ENCODE assay signal across 9 mouse cellular contexts in genomic region chr1:57890259-57890902, GRCm38 (mm10).
DNase-seq lines count a peak whose midpoint lies in the region; ATAC-seq and TF ChIP-seq lines count a peak whose summit lies in the region.
"Had no signal": no experiment of that assay in that cellular context is flagged by ENCODE, and none has a peak within 500 bp of the region (broad histone marks: within the 10 kb centered on the region; RNA-seq: fewer than 3 reads in every experiment).

No protein-coding gene starts in this region.

- no peaks in the 10 kb centered on the region for H3K9me3 ChIP-seq in liver, postnatal 0 days (ENCODE audit: low read length)
- H3K9me3 ChIP-seq in liver, embryonic 11.5 days (ENCODE audit: control insufficient read depth, low read length): no peaks in the 10 kb centered on the region
- H3K9me3 ChIP-seq in heart, embryonic 10.5 days: no peaks in the 10 kb centered on the region; the same call in 1 of the 2 replicates
- H3K9me3 ChIP-seq in midbrain, embryonic 14.5 days (ENCODE audit: control insufficient read depth, low read length): no peaks in the 10 kb centered on the region

- TF ChIP-seq CTCF in liver, postnatal 0 days (IDR thresholded peaks at IDR 0.05; ENCODE audit: low read depth): no peak
- TF ChIP-seq CTCF in layer of hippocampus, adult 2 months (conservative IDR thresholded peaks at IDR 0.05): no peak

- no peak overlapping the region for H3K9ac ChIP-seq in liver, postnatal 0 days (replicated peaks)
- no peak overlapping the region for H3K9ac ChIP-seq in liver, embryonic 11.5 days (ENCODE audit: low read depth, low read length)
- H3K9ac ChIP-seq in midbrain, embryonic 14.5 days (replicated peaks; ENCODE audit: low read length): no peak overlapping the region

- no peak overlapping the region for H3K4me2 ChIP-seq in liver, postnatal 0 days (ENCODE audit: low read depth, low read length)
- no peak overlapping the region for H3K4me2 ChIP-seq in liver, embryonic 11.5 days
- no peak overlapping the region for H3K4me2 ChIP-seq in midbrain, embryonic 14.5 days (ENCODE audit: low read length)

- WGBS in liver, postnatal 0 days (ENCODE audit: insufficient replicate concordance): 53% methylated on average over 5 of the region's 5 CpGs
- 37% methylated on average over 5 of the region's 5 CpGs for WGBS in liver, embryonic 11.5 days
- 15% methylated on average over 5 of the region's 5 CpGs for WGBS in heart, embryonic 10.5 days
- WGBS in midbrain, embryonic 14.5 days: 7% methylated on average over 5 of the region's 5 CpGs

- no peak for DNase-seq in liver, postnatal 0 days
- DNase-seq in liver, embryonic 11.5 days (ENCODE audit: low spot score): no peak
- no peak for DNase-seq in heart, embryonic 10.5 days (ENCODE audit: low spot score)
- DNase-seq in kidney, adult 9 months: peak; percentile 30
- peak; percentile 34 for DNase-seq in midbrain, embryonic 14.5 days
- DNase-seq in left cerebral cortex, postnatal 25 days (ENCODE audit: low spot score in 2 of 2): no peak
- DNase-seq in right cerebral cortex, postnatal 14 days: no peak
- no peak for DNase-seq in layer of hippocampus, adult 2 months (ENCODE audit: low spot score in 2 of 2)

- peak overlapping the region; percentile 40; the same call in 1 of the 2 replicates for H3K27ac ChIP-seq in liver, postnatal 0 days (ENCODE audit: low read depth)
- H3K27ac ChIP-seq in liver, embryonic 11.5 days (ENCODE audit: low read depth, low read length): no peak overlapping the region
- H3K27ac ChIP-seq in heart, embryonic 10.5 days: peak overlapping the region; percentile 69
- no peak overlapping the region for H3K27ac ChIP-seq in midbrain, embryonic 14.5 days (replicated peaks; ENCODE audit: low read depth, low read length)
- no peak overlapping the region for H3K27ac ChIP-seq in layer of hippocampus, adult 2 months

- H3K27me3 ChIP-seq in liver, postnatal 0 days (ENCODE audit: insufficient read depth, low read length): no peaks in the 10 kb centered on the region
- H3K27me3 ChIP-seq in liver, embryonic 11.5 days (replicated peaks; ENCODE audit: control insufficient read depth, insufficient read depth, low read length): no peaks in the 10 kb centered on the region
- no peaks in the 10 kb centered on the region for H3K27me3 ChIP-seq in heart, embryonic 10.5 days (ENCODE audit: insufficient read depth, poor library complexity, severe bottlenecking)
- no peaks in the 10 kb centered on the region for H3K27me3 ChIP-seq in midbrain, embryonic 14.5 days (ENCODE audit: control insufficient read depth, insufficient read depth, low read length)
- H3K27me3 ChIP-seq: Patski had no signal

- intact Hi-C loops in left cerebral cortex, postnatal 25 days (cut with DNase I): no loop called here

- TF ChIP-seq EP300 in liver, postnatal 0 days (IDR thresholded peaks at IDR 0.05; ENCODE audit: low read depth): no peak

- no peaks in the 10 kb centered on the region for H3K4me1 ChIP-seq in liver, postnatal 0 days (ENCODE audit: insufficient read depth)
- H3K4me1 ChIP-seq in liver, embryonic 11.5 days (replicated peaks; ENCODE audit: control insufficient read depth, insufficient read depth, low read length): no peaks in the 10 kb centered on the region
- peaks cover 16% of the 10 kb centered on the region for H3K4me1 ChIP-seq in heart, embryonic 10.5 days
- H3K4me1 ChIP-seq in midbrain, embryonic 14.5 days (ENCODE audit: control insufficient read depth, insufficient read depth, low read length): no peaks in the 10 kb centered on the region

- no peak for ATAC-seq in liver, postnatal 0 days
- ATAC-seq in liver, embryonic 11.5 days (replicated peaks; ENCODE audit: low FRiP score): no peak
- no peak for ATAC-seq in midbrain, embryonic 14.5 days (ENCODE audit: low FRiP score, low TSS enrichment)
- ATAC-seq: Patski had no signal

- H3K36me3 ChIP-seq in liver, postnatal 0 days (replicated peaks; ENCODE audit: insufficient read depth, low read length): no peaks in the 10 kb centered on the region
- H3K36me3 ChIP-seq in liver, embryonic 11.5 days (ENCODE audit: control insufficient read depth, insufficient read depth, low read length): no peaks in the 10 kb centered on the region
- H3K36me3 ChIP-seq in heart, embryonic 10.5 days: peaks cover 10% of the 10 kb centered on the region
- peaks cover 6% of the 10 kb centered on the region; the same call in 1 of the 2 replicates for H3K36me3 ChIP-seq in midbrain, embryonic 14.5 days (ENCODE audit: control insufficient read depth, insufficient read depth, low read length)

- no peak overlapping the region for H3K4me3 ChIP-seq in liver, postnatal 0 days (ENCODE audit: low read depth, low read length)
- H3K4me3 ChIP-seq in liver, embryonic 11.5 days (ENCODE audit: low read depth, low read length): no peak overlapping the region
- H3K4me3 ChIP-seq in heart, embryonic 10.5 days: no peak overlapping the region
- no peak overlapping the region for H3K4me3 ChIP-seq in midbrain, embryonic 14.5 days (replicated peaks; ENCODE audit: low read depth, low read length)
- no peak overlapping the region for H3K4me3 ChIP-seq in layer of hippocampus, adult 2 months

Comparison
In these comparisons a context has a peak if more than half of its experiments do, and no peak if none do; other contexts are left out.
1. H3K27ac ChIP-seq: peak in liver, postnatal 0 days (single experiment) and heart, embryonic 10.5 days (single experiment); none in liver, embryonic 11.5 days (single experiment), midbrain, embryonic 14.5 days (single experiment) and layer of hippocampus, adult 2 months (single experiment).
2. DNase-seq: peak in kidney, adult 9 months (single experiment) and midbrain, embryonic 14.5 days (single experiment); none in liver, postnatal 0 days (single experiment), liver, embryonic 11.5 days (single experiment), heart, embryonic 10.5 days (single experiment), left cerebral cortex, postnatal 25 days (0 of 2), right cerebral cortex, postnatal 14 days (single experiment) and layer of hippocampus, adult 2 months (0 of 2).